ENCODE assay signal across 8 mouse cellular contexts in the genomic region with DNA sequence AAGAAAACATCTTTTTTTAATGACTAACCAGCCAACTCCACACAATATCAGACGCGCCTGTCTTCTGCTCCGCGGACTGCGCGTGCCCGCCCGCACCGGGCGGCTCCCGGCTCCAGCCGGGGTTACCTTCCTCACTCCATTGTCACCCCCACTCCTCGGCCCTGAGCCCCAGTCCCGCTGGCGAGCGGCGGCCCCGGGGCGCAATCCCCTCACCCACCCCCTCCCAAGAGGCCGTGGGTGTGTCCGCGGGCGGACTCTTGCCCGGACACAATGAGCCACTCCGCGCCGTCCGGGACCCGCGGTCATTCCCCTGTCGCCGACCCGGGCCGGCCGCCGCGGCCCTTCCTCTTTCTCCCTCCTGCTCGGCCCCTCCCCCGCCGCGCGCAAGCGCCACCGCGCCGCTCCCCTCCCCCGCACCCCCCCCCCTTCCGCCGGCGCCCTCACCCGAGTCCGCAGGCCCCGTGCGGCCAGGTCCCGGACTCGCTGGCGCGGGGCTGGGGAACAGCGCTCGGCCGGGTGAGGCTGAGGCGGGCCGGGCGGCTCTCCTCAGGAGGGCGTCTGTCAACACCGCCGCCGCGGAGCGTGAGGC. TPM values are rescaled to one million over a fixed set of nuclear protein-coding genes. Genes with fewer than 3 reads are reported as not detected.
DNase-seq lines count a peak whose midpoint lies in the region; ATAC-seq and TF ChIP-seq lines count a peak whose summit lies in the region.

No protein-coding gene starts in this region.

- peak overlapping the region; percentile 99 for H3K27ac ChIP-seq in forebrain, embryonic 12.5 days
- H3K27ac ChIP-seq in small intestine, adult 2 months (ENCODE audit: insufficient read depth, low read depth, low read length), result peak overlapping the region; percentile 100

- no peak for TF ChIP-seq CTCF in small intestine, adult 2 months (IDR thresholded peaks at IDR 0.05; ENCODE audit: extremely low read depth, insufficient read length, insufficient replicate concordance, low read depth, low read length)

- H3K4me1 ChIP-seq in forebrain, embryonic 12.5 days, result peaks cover 14% of the 10 kb centered on the region
- H3K4me1 ChIP-seq in small intestine, adult 2 months (ENCODE audit: control insufficient read depth, insufficient read depth, insufficient read length, low read length), result peaks cover 2% of the 10 kb centered on the region; the same call in 1 of the 2 replicates

- peak overlapping the region; percentile 61 for H3K4me2 ChIP-seq in forebrain, embryonic 12.5 days

- peaks cover 7% of the 10 kb centered on the region; the same call in 1 of the 2 replicates for H3K36me3 ChIP-seq in forebrain, embryonic 12.5 days (replicated peaks)
- peaks cover 3% of the 10 kb centered on the region for H3K36me3 ChIP-seq in small intestine, adult 2 months (ENCODE audit: control insufficient read depth, insufficient read depth, low read length)

- under 1% methylated on average over 47 of the region's 70 CpGs for WGBS in forebrain, embryonic 12.5 days
- WGBS in small intestine, adult 2 months, result under 1% methylated on average over 56 of the region's 70 CpGs

- TF ChIP-seq POLR2A in small intestine, adult 2 months (IDR thresholded peaks at IDR 0.05; ENCODE audit: low read depth, low read length), result no peak

- peak overlapping the region; percentile 97 for H3K9ac ChIP-seq in forebrain, embryonic 12.5 days

- H3K4me3 ChIP-seq in forebrain, embryonic 12.5 days (replicated peaks), result peak overlapping the region; percentile 97
- H3K4me3 ChIP-seq in small intestine, adult 2 months (ENCODE audit: low read depth, low read length), result peak overlapping the region; percentile 99

- DNase-seq in cerebellum, adult 11 months, result peak; percentile 52
- no peak for DNase-seq in cerebellum, adult 8-10 months
- peak; percentile 25 for DNase-seq in brain, adult 2 months (ENCODE audit: low read depth, low spot score)
- DNase-seq in heart, postnatal 4 days, result peak; percentile 74
- peak; percentile 64 for DNase-seq in left cerebral cortex, postnatal 4 days

- no peaks in the 10 kb centered on the region for H3K27me3 ChIP-seq in forebrain, embryonic 12.5 days
- no peaks in the 10 kb centered on the region for H3K27me3 ChIP-seq in small intestine, adult 2 months (ENCODE audit: control insufficient read depth, insufficient read depth, low read length)

- no peaks in the 10 kb centered on the region for H3K9me3 ChIP-seq in forebrain, embryonic 12.5 days

- ATAC-seq in forebrain, embryonic 12.5 days (ENCODE audit: low FRiP score), result peak; percentile 93
- ATAC-seq in megakaryocyte progenitor cell, adult 5-6 weeks (replicated peaks; ENCODE audit: poor library complexity), result peak; percentile 56

- intact Hi-C loops in left cerebral cortex, postnatal 4 days (cut with DNase I), result no loop called here

RNA-seq across cellular contexts. Expression of gene Rnf111, which starts 0.4 kb away (rescaled TPM):
- polyA plus RNA-seq in forebrain, embryonic 12.5 days (2016; fragmentation: Nextera tagmentation; extraction: Ambion mirVana), result 43.0 and 45.8 TPM in 2 replicates
- total RNA-seq in heart, postnatal 4 days (2021), result 10 to 100 TPM; 34.6 to 36.1 TPM
- total RNA-seq in left cerebral cortex, postnatal 4 days (2021), result 10 to 100 TPM; 43.3 to 47.0 TPM
- total RNA-seq in megakaryocyte progenitor cell, adult 5-6 weeks (2015), result 43.8 and 49.2 TPM in 2 replicates
- 22.0 and 31.2 TPM in 2 replicates for total RNA-seq in megakaryocyte progenitor cell, adult 5-6 weeks (2017)
- polyA plus RNA-seq in small intestine, adult 2 months (2012; rRNA removed), result 17.1 and 35.3 TPM in 2 replicates

RNA-seq across cellular contexts. Expression of gene Sltm, which starts 39.4 kb away (rescaled TPM):
- 79.7 and 85.8 TPM in 2 replicates for polyA plus RNA-seq in forebrain, embryonic 12.5 days (2016; fragmentation: Nextera tagmentation; extraction: Ambion mirVana)
- 10 to 100 TPM; 34.8 TPM for total RNA-seq in heart, postnatal 4 days (2021)
- 10 to 100 TPM; 65.0 to 72.0 TPM for total RNA-seq in left cerebral cortex, postnatal 4 days (2021)
- total RNA-seq in megakaryocyte progenitor cell, adult 5-6 weeks (2015), result 87.6 and 105 TPM in 2 replicates
- 75.6 and 111 TPM in 2 replicates for total RNA-seq in megakaryocyte progenitor cell, adult 5-6 weeks (2017)
- polyA plus RNA-seq in small intestine, adult 2 months (2012; rRNA removed), result 2.6 and 4.2 TPM in 2 replicates
